Mouse (Mus musculus) cerebellum, adult 11 months (tissue): ENCODE data around the gene Gm19684.
"Not testable (repeated sequence)": the region's sequence is repeated elsewhere in the genome, so short reads cannot be mapped to it uniquely, and the experiment has no call there.

Source experiments
- DNase-seq: peaks from one replicate; pipeline ENCODE4 v3.0.0; 2022

The Gm19684 gene

DNA sequence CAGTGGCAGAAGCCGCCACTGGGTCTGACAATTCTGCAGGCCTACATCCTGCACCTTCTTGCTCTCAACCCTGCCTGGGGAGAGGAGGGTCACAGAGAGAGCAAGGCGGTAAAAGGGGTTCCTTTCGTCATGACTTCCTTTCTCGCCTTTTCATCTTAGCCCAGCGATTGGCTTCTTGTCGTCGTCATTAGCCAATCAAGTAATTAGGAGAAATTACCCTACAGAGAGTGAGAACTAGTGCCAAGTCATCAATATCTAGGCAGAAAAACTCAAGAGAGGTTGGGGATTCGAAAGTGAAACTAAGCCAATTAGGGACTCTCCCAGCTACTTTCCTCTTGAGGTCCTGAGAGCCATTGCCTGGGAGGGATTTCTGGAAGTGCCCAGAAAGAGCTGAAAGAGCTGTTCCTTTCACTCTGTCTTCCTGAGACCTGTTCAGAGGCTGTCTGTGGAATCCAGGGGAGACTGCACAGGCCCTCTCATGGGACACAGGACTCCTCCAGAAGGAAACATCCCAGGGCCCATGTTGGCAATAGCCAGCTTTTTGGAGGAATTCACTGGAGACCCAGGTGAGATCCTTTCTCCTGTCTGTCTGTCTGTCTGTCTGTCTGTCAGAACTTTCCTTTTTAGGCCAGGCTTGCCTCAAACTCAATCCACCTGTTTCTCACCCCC is at the start of gene Gm19684:
Gene Gm19684, plus strand, starts transcription at position 327 of the 669 bp plus-strand sequence.
- DNase-seq: not testable (repeated sequence)

- not testable (repeated sequence) for DNase-seq
Observed at GRCm38 (mm10) chr17:36081901-36082300, 39.6 kb upstream of the Gm19684 start.

DNA sequence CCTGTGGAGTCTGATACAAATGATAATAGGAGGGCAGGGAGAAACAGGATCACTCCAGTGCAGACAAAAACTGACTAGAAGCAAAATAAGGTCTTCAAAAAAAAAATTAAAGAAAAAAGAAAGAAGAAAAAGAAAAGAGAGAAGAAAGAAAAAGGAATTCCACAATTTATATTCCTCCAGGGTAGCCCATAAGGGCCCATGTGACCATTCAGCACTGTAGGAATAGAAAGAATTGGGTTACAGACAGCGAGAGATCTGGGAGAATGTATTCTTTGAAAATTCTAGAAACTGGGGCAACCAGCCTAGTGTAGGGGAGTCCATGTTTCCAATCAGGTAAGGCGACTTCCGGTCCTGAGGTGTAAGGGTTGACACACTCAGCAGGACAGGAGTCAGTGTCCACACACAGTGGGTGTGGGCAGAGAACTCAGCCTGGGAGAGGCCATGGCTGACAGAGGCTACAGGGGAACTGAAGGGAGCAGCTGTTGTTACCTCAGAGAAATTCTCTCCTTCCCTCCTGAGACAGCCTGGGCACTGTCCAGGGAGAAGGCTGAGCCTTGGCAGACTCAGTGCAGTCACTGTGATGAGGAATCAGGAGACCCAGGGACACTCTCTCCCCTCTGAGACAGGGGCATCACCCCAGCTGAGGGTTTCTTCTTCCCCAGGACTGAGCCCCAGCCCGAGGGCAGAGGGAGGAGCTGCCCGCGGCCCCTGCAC is 38.8 kb upstream of the Gm19684 start:
- not testable (repeated sequence) for DNase-seq

GRCm38 (mm10) chr17:36083266-36083869 is 38.1 kb upstream of the Gm19684 start:
- DNase-seq: no peak

GRCm38 (mm10) chr17:36083870-36084451 is 37.5 kb upstream of the Gm19684 start:
- DNase-seq: no peak

- DNase-seq: not testable (repeated sequence)
Observed at GRCm38 (mm10) chr17:36085976-36086375, 35.5 kb upstream of the Gm19684 start.

GRCm38 (mm10) chr17:36091933-36092332 is 29.5 kb upstream of the Gm19684 start:
- DNase-seq: not testable (repeated sequence)

DNA sequence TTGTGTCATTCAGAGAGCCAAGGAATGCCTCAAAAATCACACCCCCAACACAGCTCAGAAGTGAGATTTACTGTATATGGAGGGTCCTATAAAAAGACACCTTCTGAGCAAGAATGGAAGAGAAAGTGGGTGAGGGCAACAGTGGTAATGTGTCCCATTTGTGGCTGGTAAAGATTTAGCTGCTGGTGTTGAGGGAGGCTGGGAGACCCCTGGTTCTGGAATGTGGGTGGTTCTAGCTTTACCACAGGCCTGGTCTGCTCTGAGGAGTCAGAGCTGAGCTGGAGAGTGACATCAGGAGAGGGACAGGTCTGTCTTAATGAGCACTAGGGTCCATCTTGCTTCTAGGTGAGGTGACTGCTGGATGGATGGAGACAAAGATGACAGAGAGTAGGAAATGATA is 29.0 kb upstream of the Gm19684 start:
- DNase-seq: not testable (repeated sequence)

DNA sequence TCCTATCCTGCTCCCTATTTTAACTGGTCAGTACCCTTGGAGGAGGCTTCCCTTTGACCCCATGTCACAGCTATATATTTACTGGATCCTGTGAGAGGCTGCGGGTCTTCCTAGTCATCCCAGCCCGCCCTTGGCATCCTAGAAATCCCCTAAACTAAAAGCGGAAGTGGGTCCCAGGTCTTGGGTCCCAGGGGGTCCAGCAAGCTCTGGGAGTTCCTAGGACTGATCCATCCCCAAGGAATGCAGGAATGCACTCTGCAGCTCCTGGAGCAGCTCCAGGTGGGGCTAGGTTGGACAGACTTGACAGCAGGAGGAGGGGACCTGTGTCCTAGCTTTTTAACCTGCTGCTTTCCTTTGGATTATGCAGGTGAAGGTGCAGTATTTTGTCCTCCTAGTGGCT is 27.5 kb upstream of the Gm19684 start:
- no peak for DNase-seq

GRCm38 (mm10) chr17:36099603-36100002 is 21.9 kb upstream of the Gm19684 start:
- DNase-seq: not testable (repeated sequence)

DNA sequence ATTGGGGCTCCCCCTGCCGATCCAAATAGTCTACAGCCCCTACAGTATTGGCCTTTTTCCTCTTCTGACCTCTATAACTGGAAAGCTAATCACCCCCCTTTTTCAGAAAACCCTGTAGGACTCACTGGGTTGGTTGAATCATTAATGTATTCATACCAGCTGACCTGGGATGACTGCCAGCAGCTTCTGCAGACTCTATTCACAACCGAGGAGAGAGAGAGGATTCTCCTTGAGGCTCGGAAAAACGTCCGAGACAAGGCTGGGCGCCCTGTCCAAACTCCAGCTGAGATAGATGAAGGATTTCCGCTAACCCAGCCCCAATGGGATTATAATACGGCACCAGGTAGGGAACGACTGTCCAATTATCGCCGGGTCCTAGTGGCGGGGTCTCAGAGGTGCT is 19.4 kb upstream of the Gm19684 start:
- not testable (repeated sequence) for DNase-seq

- not testable (repeated sequence) for DNase-seq
Observed at GRCm38 (mm10) chr17:36110129-36110528, 11.3 kb upstream of the Gm19684 start.

DNA sequence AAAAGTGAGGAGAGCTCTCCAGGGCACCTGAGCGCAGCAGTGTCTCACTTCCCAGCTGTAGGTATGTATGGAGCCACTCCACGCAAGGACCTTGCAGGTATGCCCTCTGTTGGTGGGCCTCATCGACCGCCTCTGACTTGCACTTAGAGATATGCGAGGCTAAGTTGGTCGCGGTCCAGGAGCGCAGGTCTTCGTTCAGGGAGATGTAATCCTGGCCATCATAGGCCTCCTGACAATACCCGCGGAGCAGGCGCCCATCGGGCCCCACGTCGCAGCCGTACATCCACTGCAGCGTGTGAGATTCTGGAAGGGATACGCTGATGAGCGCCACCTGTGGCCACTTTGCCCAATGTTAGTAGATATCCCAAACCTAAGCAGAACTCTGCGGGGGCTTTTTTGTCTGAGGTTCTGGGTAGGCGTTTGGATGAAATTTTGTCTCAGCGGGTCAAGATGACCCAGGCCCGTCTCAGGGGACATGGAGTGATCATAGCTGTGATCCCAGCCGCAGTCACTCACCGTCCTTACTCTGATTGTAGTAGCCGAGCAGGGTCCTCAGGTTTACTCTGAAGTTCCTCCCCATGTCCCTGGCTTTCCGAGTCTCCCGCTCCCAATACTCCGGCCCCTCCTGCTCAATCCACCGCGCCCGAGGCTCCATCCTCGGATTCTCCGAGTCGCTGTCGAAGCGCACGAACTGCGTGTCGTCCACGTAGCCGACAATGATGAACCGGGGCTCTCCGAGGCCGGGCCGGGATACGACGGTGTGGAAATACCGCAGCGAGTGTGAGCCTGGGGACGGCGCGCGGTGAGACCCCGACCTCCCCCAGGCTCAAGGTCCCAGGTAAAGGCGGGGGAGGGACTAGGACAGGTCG is 10.6 kb upstream of the Gm19684 start:
- not testable (repeated sequence) for DNase-seq

DNA sequence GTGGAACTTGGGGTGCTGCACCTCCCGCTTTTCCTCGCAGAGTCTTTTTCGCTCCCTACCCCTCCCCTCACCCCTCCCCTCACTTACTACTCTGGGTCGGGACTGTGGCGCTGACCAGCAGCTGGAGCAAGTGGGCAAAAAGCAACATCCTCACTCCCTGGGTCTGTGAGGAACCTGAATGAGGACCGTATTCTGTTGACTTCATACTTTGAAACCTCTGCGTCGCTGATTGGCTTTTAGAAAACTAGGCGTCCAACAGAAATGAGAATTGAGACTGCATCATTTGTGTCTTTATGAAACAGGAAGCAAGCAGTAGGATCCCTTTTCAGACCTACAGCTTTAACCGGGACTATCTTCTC is 10.0 kb upstream of the Gm19684 start:
- not testable (repeated sequence) for DNase-seq

- peak; percentile 16 for DNase-seq
Observed at GRCm38 (mm10) chr17:36113979-36114593, 7.4 kb upstream of the Gm19684 start.

DNA sequence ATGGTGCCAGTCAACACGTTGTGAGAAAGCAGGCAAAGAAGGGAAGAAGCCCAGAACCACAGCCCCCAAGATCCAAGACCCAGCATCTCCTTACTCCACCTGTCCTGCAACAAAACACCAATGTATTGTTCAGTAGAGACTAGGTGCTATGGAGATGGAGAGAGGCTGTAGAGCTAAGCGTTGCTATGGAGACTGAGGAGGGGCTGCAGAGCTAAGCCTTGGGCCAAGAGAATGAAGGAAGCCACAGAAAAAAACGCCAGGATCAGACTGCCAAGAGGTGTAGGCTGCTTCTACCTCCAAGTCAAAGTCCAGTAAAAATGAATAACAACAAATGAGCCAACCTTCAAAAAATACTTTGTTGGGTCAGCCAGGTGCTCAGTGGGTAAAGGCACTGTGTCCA is 4.9 kb upstream of the Gm19684 start:
- not testable (repeated sequence) for DNase-seq

- not testable (repeated sequence) for DNase-seq
Observed at GRCm38 (mm10) chr17:36120839-36121238, 639 bp upstream of the Gm19684 start.

DNA sequence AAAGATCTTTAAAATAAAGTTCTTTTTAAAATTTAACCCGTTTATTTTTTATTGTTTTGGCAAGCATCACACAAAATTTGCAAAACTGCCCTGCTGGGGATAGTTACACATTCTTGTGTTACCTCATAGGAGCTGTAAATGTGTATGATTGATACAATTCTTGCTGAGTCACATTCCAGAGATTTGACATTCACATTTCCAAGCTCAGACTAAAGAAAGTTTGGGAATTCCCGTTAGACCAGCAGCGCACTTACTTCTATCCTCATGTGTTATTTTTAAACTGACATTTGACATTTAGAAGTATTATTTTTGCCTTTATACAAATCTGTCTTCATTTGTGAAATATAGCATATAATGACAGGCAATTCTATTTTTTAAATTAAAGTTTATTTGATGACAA is 2.6 kb downstream of the Gm19684 start:
- not testable (repeated sequence) for DNase-seq

DNA sequence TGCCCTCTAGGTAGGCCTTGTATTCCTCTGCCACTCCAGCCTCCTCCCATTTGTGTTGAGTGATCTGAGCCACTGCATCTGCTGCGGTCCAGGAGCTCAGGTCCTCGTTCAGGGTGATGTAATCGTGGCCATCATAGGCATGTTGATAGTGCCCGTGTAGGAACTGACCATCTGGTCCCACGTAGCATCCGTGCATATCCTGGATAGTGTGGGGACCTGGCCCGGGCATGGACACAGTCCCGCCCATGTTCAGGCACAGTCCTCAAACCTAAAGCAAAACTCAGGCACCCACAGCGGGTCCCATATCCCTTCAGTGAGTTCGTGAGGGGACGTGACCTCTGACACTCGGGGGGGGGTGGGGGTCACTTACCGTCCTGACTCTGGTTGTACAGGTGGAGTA is 7.0 kb downstream of the Gm19684 start:
- DNase-seq: not testable (repeated sequence)

DNA sequence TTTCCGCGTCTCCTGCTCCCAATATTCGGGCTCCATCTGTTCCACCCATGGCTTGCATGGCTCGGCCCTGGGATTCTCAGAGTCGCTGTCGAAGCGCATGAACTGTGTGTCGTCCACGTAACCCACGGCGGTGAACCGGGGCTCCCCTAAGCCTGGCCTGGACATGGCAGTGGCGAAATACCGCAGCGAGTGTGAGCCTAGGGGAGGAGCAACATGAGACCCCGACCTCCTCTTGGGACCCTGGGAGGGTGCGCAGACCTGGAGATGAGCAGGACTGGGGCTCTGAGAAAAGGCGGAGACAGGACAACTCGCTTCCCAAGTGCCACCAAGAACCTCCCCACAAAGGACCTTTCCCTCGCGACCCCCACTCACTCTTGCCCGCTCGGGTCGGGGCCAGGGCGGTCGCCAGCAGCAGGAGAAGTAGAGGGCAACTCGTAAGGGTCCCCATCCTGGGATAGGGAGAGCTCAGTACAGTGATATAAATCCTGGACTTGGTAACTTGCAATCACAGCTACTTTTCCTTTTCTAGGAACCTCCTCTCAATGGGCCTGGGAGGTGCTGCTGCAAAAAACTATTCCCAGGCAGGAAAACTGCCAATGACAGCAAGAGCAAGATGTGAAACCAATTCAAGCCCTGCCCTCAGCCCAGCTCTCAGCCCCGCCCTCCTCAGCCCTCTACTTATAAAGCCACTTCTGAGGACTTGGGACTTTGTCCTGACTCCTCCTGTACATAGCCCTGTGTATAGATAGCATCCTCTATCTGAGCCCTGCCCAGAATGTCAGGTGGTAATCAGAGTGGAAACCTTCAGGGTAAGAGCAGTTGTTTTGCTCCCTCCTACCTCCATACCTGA is 7.7 kb downstream of the Gm19684 start, which contains the start of gene Gm7030:
Gene Gm7030, minus strand, starts transcription at position 458 of the 850 bp plus-strand sequence.
- not testable (repeated sequence) for DNase-seq
